Comparison of ENCODE assay signal across 8 mouse cellular contexts in the genomic region with DNA sequence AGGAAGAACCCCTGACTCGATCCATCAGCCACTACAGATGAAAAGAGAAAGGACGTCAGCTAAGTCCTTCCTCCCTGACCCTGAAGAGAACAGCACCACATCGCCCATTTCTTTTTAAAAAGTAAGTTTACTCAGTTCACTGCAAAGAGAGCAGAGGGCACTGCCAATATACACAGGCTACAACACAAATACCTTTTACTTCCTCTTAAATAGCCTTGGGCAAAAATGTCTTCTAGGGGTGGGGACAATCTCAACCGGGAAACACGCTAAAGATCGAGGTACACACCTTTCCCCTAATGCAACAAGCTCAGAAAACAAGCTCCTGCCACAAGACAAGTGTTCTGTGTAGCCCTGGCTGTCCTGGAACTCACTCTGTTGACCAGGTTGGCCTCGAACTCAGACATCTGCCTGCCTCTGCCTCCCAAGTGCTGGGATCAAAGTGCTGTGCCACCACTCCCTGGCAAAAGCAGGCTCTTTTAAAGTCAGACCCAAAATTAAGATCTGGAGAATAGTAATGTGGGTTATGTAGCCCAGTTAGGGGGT. TPM values are rescaled to one million over a fixed set of nuclear protein-coding genes. Genes with fewer than 3 reads are reported as not detected.
DNase-seq lines count a peak whose midpoint lies in the region; ATAC-seq and TF ChIP-seq lines count a peak whose summit lies in the region.

No protein-coding gene starts in this region.

- H3K79me2 ChIP-seq in liver, adult 2 months (ENCODE audit: control insufficient read depth, insufficient read depth, low read length): peaks cover 8% of the 10 kb centered on the region; the same call in 1 of the 2 replicates

- no peak for TF ChIP-seq CTCF in liver, adult 2 months (IDR thresholded peaks at IDR 0.05; ENCODE audit: low read depth, low read length)
- TF ChIP-seq CTCF in intestine, postnatal 0 days (IDR thresholded peaks at IDR 0.05; ENCODE audit: low read depth): no peak
- no peak for TF ChIP-seq CTCF in midbrain, postnatal 0 days (IDR thresholded peaks at IDR 0.05)

- H3K9me3 ChIP-seq in embryonic facial prominence, embryonic 13.5 days: no peaks in the 10 kb centered on the region
- no peaks in the 10 kb centered on the region for H3K9me3 ChIP-seq in intestine, postnatal 0 days (ENCODE audit: control insufficient read depth)
- no peaks in the 10 kb centered on the region for H3K9me3 ChIP-seq in midbrain, postnatal 0 days (ENCODE audit: low read length)

- no peak for ATAC-seq in embryonic facial prominence, embryonic 13.5 days (ENCODE audit: insufficient number of reproducible peaks, insufficient read depth, low FRiP score, low TSS enrichment, low read depth)
- peak; percentile 15; the same call in 1 of the 2 replicates for ATAC-seq in intestine, postnatal 0 days
- ATAC-seq in midbrain, postnatal 0 days (ENCODE audit: low FRiP score): no peak
- no peak for ATAC-seq in cerebellum, adult (ENCODE audit: insufficient number of reproducible peaks, low FRiP score, low TSS enrichment)

- WGBS in liver, adult 2 months: 18% methylated on average over 7 of the region's 7 CpGs
- WGBS in embryonic facial prominence, embryonic 13.5 days: 72% methylated on average over 7 of the region's 7 CpGs
- WGBS in intestine, postnatal 0 days: 38% methylated on average over 7 of the region's 7 CpGs
- 90% methylated on average over 7 of the region's 7 CpGs for WGBS in midbrain, postnatal 0 days

- peak overlapping the region; percentile 78 for H3K27ac ChIP-seq in liver, adult 2 months (replicated peaks; ENCODE audit: insufficient read depth, low read depth, low read length)
- 0 out of 2 replicates have a peak overlapping the region, but pooled peaks have one; percentile 86 for H3K27ac ChIP-seq in embryonic facial prominence, embryonic 13.5 days
- H3K27ac ChIP-seq in intestine, postnatal 0 days (ENCODE audit: low read depth, low read length): peak overlapping the region; percentile 84
- H3K27ac ChIP-seq in midbrain, postnatal 0 days (ENCODE audit: low read depth, low read length): no peak overlapping the region

- peak overlapping the region; percentile 66 for H3K4me2 ChIP-seq in embryonic facial prominence, embryonic 13.5 days
- peak overlapping the region; percentile 67 for H3K4me2 ChIP-seq in intestine, postnatal 0 days (replicated peaks; ENCODE audit: low read depth)
- peak overlapping the region; percentile 85 for H3K4me2 ChIP-seq in midbrain, postnatal 0 days (ENCODE audit: low read depth, low read length, poor library complexity, severe bottlenecking)

- H3K4me1 ChIP-seq in liver, adult 2 months (ENCODE audit: control insufficient read depth, insufficient read depth, low read length): peaks cover 37% of the 10 kb centered on the region
- peaks cover 16% of the 10 kb centered on the region for H3K4me1 ChIP-seq in embryonic facial prominence, embryonic 13.5 days
- peaks cover 4% of the 10 kb centered on the region for H3K4me1 ChIP-seq in intestine, postnatal 0 days (replicated peaks; ENCODE audit: control insufficient read depth, insufficient read depth, low read length)
- peaks cover 9% of the 10 kb centered on the region for H3K4me1 ChIP-seq in midbrain, postnatal 0 days (ENCODE audit: insufficient read depth, low read length)

- peak overlapping the region; percentile 58 for H3K9ac ChIP-seq in liver, adult 2 months (ENCODE audit: low read depth, low read length)
- H3K9ac ChIP-seq in embryonic facial prominence, embryonic 13.5 days: peak overlapping the region; percentile 92
- peak overlapping the region; percentile 56 for H3K9ac ChIP-seq in intestine, postnatal 0 days (ENCODE audit: low read depth, low read length)
- no peak overlapping the region for H3K9ac ChIP-seq in midbrain, postnatal 0 days (replicated peaks; ENCODE audit: low read length, poor library complexity, severe bottlenecking)

- peak; percentile 36 for DNase-seq in liver, adult 2 months (ENCODE audit: extremely low read depth, low read depth, low spot score)
- no peak for DNase-seq in liver
- DNase-seq in midbrain, postnatal 0 days (ENCODE audit: low spot score): no peak
- DNase-seq in Muller cell, postnatal 12 days (ENCODE audit: inconsistent ontology term): no peak
- DNase-seq in frontal cortex, postnatal 10 days (ENCODE audit: low spot score in 2 of 2): no peak

- TF ChIP-seq POLR2A in liver, adult 2 months (IDR thresholded peaks at IDR 0.05; ENCODE audit: extremely low read depth, insufficient read depth, low read length): no peak

- H3K27me3 ChIP-seq in liver, adult 2 months (ENCODE audit: control insufficient read depth, insufficient read depth, low read length): no peaks in the 10 kb centered on the region
- no peaks in the 10 kb centered on the region for H3K27me3 ChIP-seq in embryonic facial prominence, embryonic 13.5 days
- no peaks in the 10 kb centered on the region for H3K27me3 ChIP-seq in intestine, postnatal 0 days (replicated peaks; ENCODE audit: control insufficient read depth, insufficient read depth, low read length)
- H3K27me3 ChIP-seq in midbrain, postnatal 0 days (ENCODE audit: insufficient read depth, low read length): no peaks in the 10 kb centered on the region

- peak overlapping the region; percentile 82; the same call in 1 of the 2 replicates for H3K4me3 ChIP-seq in liver, adult 2 months (ENCODE audit: insufficient read depth, low read depth, low read length)
- H3K4me3 ChIP-seq in embryonic facial prominence, embryonic 13.5 days: peak overlapping the region; percentile 86
- H3K4me3 ChIP-seq in intestine, postnatal 0 days (ENCODE audit: low read depth, low read length): peak overlapping the region; percentile 69
- peak overlapping the region; percentile 87; the same call in 1 of the 2 replicates for H3K4me3 ChIP-seq in midbrain, postnatal 0 days (ENCODE audit: low read depth, low read length)

- peaks cover 10% of the 10 kb centered on the region for H3K36me3 ChIP-seq in liver, adult 2 months (ENCODE audit: control insufficient read depth, insufficient read depth, low read length)
- peaks cover 46% of the 10 kb centered on the region for H3K36me3 ChIP-seq in embryonic facial prominence, embryonic 13.5 days
- peaks cover 33% of the 10 kb centered on the region for H3K36me3 ChIP-seq in intestine, postnatal 0 days (ENCODE audit: control insufficient read depth, insufficient read depth)
- peaks cover 37% of the 10 kb centered on the region for H3K36me3 ChIP-seq in midbrain, postnatal 0 days (ENCODE audit: insufficient read depth, low read length)

RNA-seq across cellular contexts. Expression of gene Prkab1, which starts 1.6 kb away (rescaled TPM):
- 13.6 and 20.2 TPM in 2 replicates for total RNA-seq in liver, adult 2 months (2014; rRNA removed)
- 36.9 and 48.5 TPM in 2 replicates for polyA plus RNA-seq in liver, adult 2 months (2012; rRNA removed)
- 67.1 and 73.7 TPM in 2 replicates for polyA plus RNA-seq in embryonic facial prominence, embryonic 13.5 days (2015; fragmentation: Nextera tagmentation; extraction: Ambion mirVana)
- polyA plus RNA-seq in intestine, postnatal 0 days (2015; fragmentation: Nextera tagmentation; extraction: Ambion mirVana): 77.8 and 80.6 TPM in 2 replicates
- total RNA-seq in midbrain, postnatal 0 days (2014; rRNA removed): 43.8 and 47.0 TPM in 2 replicates
- 47.0 and 53.3 TPM in 2 replicates for polyA plus RNA-seq in midbrain, postnatal 0 days (2015; fragmentation: Nextera tagmentation; extraction: Ambion mirVana)
